In genomic region chr19:60468846-60469245, GRCm38 (mm10) we compare ENCODE assay signal across 9 mouse cellular contexts. TPM values are rescaled to one million over a fixed set of nuclear protein-coding genes. Genes with fewer than 3 reads are reported as not detected.
DNase-seq lines count a peak whose midpoint lies in the region; ATAC-seq lines count a peak whose summit lies in the region.
"Had no signal": no experiment of that assay in that cellular context is flagged by ENCODE, and none has a peak within 500 bp of the region (broad histone marks: within the 10 kb centered on the region; RNA-seq: fewer than 3 reads in every experiment).

No protein-coding gene starts in this region.

- DNase-seq in kidney, adult 11 months: peak; percentile 11
- DNase-seq in adrenal gland, postnatal 25 days: peak; percentile 64
- DNase-seq in hindbrain, embryonic 10.5 days (ENCODE audit: low spot score): peak; percentile 61
- DNase-seq in lung, postnatal 10 days: peak; percentile 59
- DNase-seq in splenic B cell, adult 2 months (ENCODE audit: low read depth, low spot score): peak; percentile 18
- no peak for DNase-seq in layer of hippocampus, adult 11-12 months (ENCODE audit: low spot score)

- peaks cover 8% of the 10 kb centered on the region; the same call in 1 of the 2 replicates for H3K4me1 ChIP-seq in kidney, embryonic 14.5 days (ENCODE audit: control insufficient read depth, insufficient read depth, low read length)
- peaks cover 23% of the 10 kb centered on the region for H3K4me1 ChIP-seq in hindbrain, embryonic 10.5 days (replicated peaks)

- H3K9ac ChIP-seq in kidney, embryonic 14.5 days (ENCODE audit: low read depth, low read length): no peak overlapping the region

- H3K27ac ChIP-seq in kidney, embryonic 14.5 days (ENCODE audit: low read depth, low read length): no peak overlapping the region
- no peak overlapping the region for H3K27ac ChIP-seq in hindbrain, embryonic 10.5 days

- no peaks in the 10 kb centered on the region for H3K9me3 ChIP-seq in kidney, embryonic 14.5 days (ENCODE audit: control insufficient read depth, low read length)
- H3K9me3 ChIP-seq in hindbrain, embryonic 10.5 days: no peaks in the 10 kb centered on the region

- WGBS in kidney, embryonic 14.5 days: 3% methylated on average over 10 of the region's 10 CpGs
- 3% methylated on average over 10 of the region's 10 CpGs for WGBS in hindbrain, embryonic 10.5 days

- H3K4me2 ChIP-seq in kidney, embryonic 14.5 days (replicated peaks; ENCODE audit: low read depth, low read length): no peak overlapping the region

- H3K27me3 ChIP-seq in kidney, embryonic 14.5 days (ENCODE audit: control insufficient read depth, insufficient read depth, low read length): peaks cover 33% of the 10 kb centered on the region
- peaks cover 51% of the 10 kb centered on the region for H3K27me3 ChIP-seq in hindbrain, embryonic 10.5 days (ENCODE audit: insufficient read depth, poor library complexity, severe bottlenecking)
- H3K27me3 ChIP-seq in splenic B cell, adult 2 months (ENCODE audit: control insufficient read depth, insufficient read depth, low read length, poor library complexity, severe bottlenecking): no peaks in the 10 kb centered on the region

- no peak overlapping the region for H3K4me3 ChIP-seq in kidney, embryonic 14.5 days (ENCODE audit: low read length)
- H3K4me3 ChIP-seq in hindbrain, embryonic 10.5 days: peak overlapping the region; percentile 50; the same call in 1 of the 2 replicates

- ATAC-seq in kidney, embryonic 14.5 days (ENCODE audit: low FRiP score, low TSS enrichment): no peak
- ATAC-seq in megakaryocyte, adult 5-6 weeks (ENCODE audit: poor library complexity, severe bottlenecking): no peak

- no peaks in the 10 kb centered on the region for H3K36me3 ChIP-seq in kidney, embryonic 14.5 days (ENCODE audit: control insufficient read depth, insufficient read depth, low read length)
- H3K36me3 ChIP-seq in hindbrain, embryonic 10.5 days: no peaks in the 10 kb centered on the region
- H3K36me3 ChIP-seq in splenic B cell, adult 2 months (ENCODE audit: control insufficient read depth, insufficient read depth, low read length, poor library complexity, severe bottlenecking): no peaks in the 10 kb centered on the region

RNA-seq across cellular contexts. Expression of gene Prlhr, which starts 0.7 kb away (rescaled TPM):
- not detected in 2 replicates for polyA plus RNA-seq in kidney, embryonic 14.5 days (2014; fragmentation: Nextera tagmentation; extraction: Ambion mirVana)
- total RNA-seq in adrenal gland, postnatal 25 days (2021): 0.73 TPM in 1 of 2 replicates, not detected in the other
- 0.10 TPM in 1 of 2 replicates, not detected in the other for polyA plus RNA-seq in hindbrain, embryonic 10.5 days (2016; fragmentation: Nextera tagmentation; extraction: Ambion mirVana)
- not detected in 2 replicates for total RNA-seq in megakaryocyte, adult 5-6 weeks (2015)
- not detected in 2 replicates for total RNA-seq in megakaryocyte, adult 5-6 weeks (2017)
- polyA plus RNA-seq: heart, embryonic 14.5 days had no signal
